Mouse (Mus musculus) heart, adult 2 months (tissue): ENCODE measurements at regions not wholly inside any gene's neighbourhood (a gene's known extent, or its start where the extent isn't known, plus 50 kb on each side); places are given as distances from the start of the nearest gene placed in this dataset.

Experiments
- CTCF ChIP-seq: fragments of 200-600 bp; IDR thresholded peaks from 2 replicates; pipeline ENCODE4 v1.8.1; 2022; ENCODE audit warnings: antibody characterized with exemption, mild to moderate bottlenecking, moderate library complexity
- EP300 ChIP-seq: fragments of 200-500 bp; IDR thresholded peaks from 2 replicates; pipeline ENCODE4 v1.6.1; 2011; ENCODE audit warnings: low read depth, low read length, control low read depth; ENCODE audit not compliant: insufficient read depth

DNA sequence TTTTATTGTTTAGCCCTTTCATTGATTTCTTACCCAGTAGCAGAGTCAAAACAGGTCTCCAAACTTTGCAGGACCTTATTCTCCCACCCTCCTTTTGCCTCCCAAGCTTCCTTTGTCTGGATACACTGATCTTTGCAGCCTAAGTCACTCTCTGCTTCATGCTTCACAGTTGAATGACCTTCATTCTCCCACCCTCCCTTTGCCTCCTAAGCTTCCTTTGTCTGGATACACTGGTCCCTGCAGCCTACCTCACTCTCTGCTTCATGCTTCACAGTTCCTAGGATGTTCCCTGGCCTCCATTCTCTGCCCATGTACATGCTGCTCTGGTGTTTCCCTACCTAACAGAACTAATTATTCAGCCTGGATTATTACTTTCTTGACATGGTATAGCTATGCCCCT is 61.0 kb upstream of the Gdi2 start:
- no peak for TF ChIP-seq CTCF
- no peak for TF ChIP-seq EP300
